Mouse (Mus musculus): ENCODE measurements around the gene Tssk6. TPM values are rescaled to one million over a fixed set of nuclear protein-coding genes. Genes with fewer than 3 reads are reported as not detected.
A peak's percentile ranks its signal among the peaks of the same experiment; 100 is the strongest.
"Not testable (repeated sequence)": the region's sequence is repeated elsewhere in the genome, so short reads cannot be mapped to it uniquely, and the experiment has no call there.

Gene Tssk6
- total RNA-seq, 2 experiments from 2014 or later: 0.27 to 0.28 TPM

- no peak for DNase-seq (ENCODE audit: extremely low spot score in 1 of 2, low spot score in 1 of 2)
Observed at GRCm38 (mm10) chr8:69912478-69913074, 10.6 kb downstream of the Tssk6 start.

- DNase-seq (ENCODE audit: extremely low spot score in 1 of 2, low spot score in 1 of 2): no peak
Observed at GRCm38 (mm10) chr8:69914526-69914925, 12.5 kb downstream of the Tssk6 start.

GRCm38 (mm10) chr8:69915748-69916147, 13.8 kb downstream of the Tssk6 start:
- no peak for DNase-seq (ENCODE audit: extremely low spot score in 1 of 2, low spot score in 1 of 2)

- DNase-seq (ENCODE audit: extremely low spot score in 1 of 2, low spot score in 1 of 2): no peak
Observed at GRCm38 (mm10) chr8:69918506-69918905, 16.5 kb downstream of the Tssk6 start.

GRCm38 (mm10) chr8:69919010-69919409, 17.0 kb downstream of the Tssk6 start:
- DNase-seq (ENCODE audit: extremely low spot score in 1 of 2, low spot score in 1 of 2): peak; percentile 61 to 77

- DNase-seq (ENCODE audit: extremely low spot score in 1 of 2, low spot score in 1 of 2): no peak
Observed at GRCm38 (mm10) chr8:69919876-69920662, 18.1 kb downstream of the Tssk6 start.

- DNase-seq (ENCODE audit: extremely low spot score in 1 of 2, low spot score in 1 of 2): no peak
Observed at GRCm38 (mm10) chr8:69921141-69921540, 19.2 kb downstream of the Tssk6 start.

GRCm38 (mm10) chr8:69923986-69924385, 22.0 kb downstream of the Tssk6 start:
- no peak for DNase-seq (ENCODE audit: extremely low spot score in 1 of 2, low spot score in 1 of 2)

- DNase-seq (ENCODE audit: extremely low spot score in 1 of 2, low spot score in 1 of 2): no peak
Observed at GRCm38 (mm10) chr8:69926901-69927300, 24.9 kb downstream of the Tssk6 start.

GRCm38 (mm10) chr8:69933811-69934210, 31.8 kb downstream of the Tssk6 start:
- DNase-seq (ENCODE audit: extremely low spot score in 1 of 2, low spot score in 1 of 2): no peak

GRCm38 (mm10) chr8:69934582-69934981, 32.6 kb downstream of the Tssk6 start:
- no peak for DNase-seq (ENCODE audit: extremely low spot score in 1 of 2, low spot score in 1 of 2)

- DNase-seq (ENCODE audit: extremely low spot score in 1 of 2, low spot score in 1 of 2): no peak
Observed at GRCm38 (mm10) chr8:69935431-69935830, 33.4 kb downstream of the Tssk6 start.

GRCm38 (mm10) chr8:69936050-69936794, 34.2 kb downstream of the Tssk6 start:
- DNase-seq (ENCODE audit: extremely low spot score in 1 of 2, low spot score in 1 of 2): no peak

- no peak for DNase-seq (ENCODE audit: extremely low spot score in 1 of 2, low spot score in 1 of 2)
Observed at GRCm38 (mm10) chr8:69937466-69937865, 35.5 kb downstream of the Tssk6 start.

- DNase-seq (ENCODE audit: extremely low spot score in 1 of 2, low spot score in 1 of 2): no peak
Observed at GRCm38 (mm10) chr8:69938245-69938982, 36.4 kb downstream of the Tssk6 start.

- DNase-seq (ENCODE audit: extremely low spot score in 1 of 2, low spot score in 1 of 2): no peak
Observed at GRCm38 (mm10) chr8:69939633-69940032, 37.6 kb downstream of the Tssk6 start.

GRCm38 (mm10) chr8:69940386-69940785, 38.4 kb downstream of the Tssk6 start:
- no peak for DNase-seq (ENCODE audit: extremely low spot score in 1 of 2, low spot score in 1 of 2)

- DNase-seq (ENCODE audit: extremely low spot score in 1 of 2, low spot score in 1 of 2): not testable (repeated sequence)
Observed at GRCm38 (mm10) chr8:69942495-69942894, 40.5 kb downstream of the Tssk6 start.

- no peak for DNase-seq (ENCODE audit: extremely low spot score in 1 of 2, low spot score in 1 of 2)
Observed at GRCm38 (mm10) chr8:69950300-69950699, 48.3 kb downstream of the Tssk6 start.
